Mouse (Mus musculus): Measurements from ENCODE around the gene Sectm1a. TPM values are rescaled to one million over a fixed set of nuclear protein-coding genes. Genes with fewer than 3 reads are reported as not detected.

The Sectm1a gene
- total and polyA plus RNA-seq, 2 experiments from 2014 or later, result not detected

DNA sequence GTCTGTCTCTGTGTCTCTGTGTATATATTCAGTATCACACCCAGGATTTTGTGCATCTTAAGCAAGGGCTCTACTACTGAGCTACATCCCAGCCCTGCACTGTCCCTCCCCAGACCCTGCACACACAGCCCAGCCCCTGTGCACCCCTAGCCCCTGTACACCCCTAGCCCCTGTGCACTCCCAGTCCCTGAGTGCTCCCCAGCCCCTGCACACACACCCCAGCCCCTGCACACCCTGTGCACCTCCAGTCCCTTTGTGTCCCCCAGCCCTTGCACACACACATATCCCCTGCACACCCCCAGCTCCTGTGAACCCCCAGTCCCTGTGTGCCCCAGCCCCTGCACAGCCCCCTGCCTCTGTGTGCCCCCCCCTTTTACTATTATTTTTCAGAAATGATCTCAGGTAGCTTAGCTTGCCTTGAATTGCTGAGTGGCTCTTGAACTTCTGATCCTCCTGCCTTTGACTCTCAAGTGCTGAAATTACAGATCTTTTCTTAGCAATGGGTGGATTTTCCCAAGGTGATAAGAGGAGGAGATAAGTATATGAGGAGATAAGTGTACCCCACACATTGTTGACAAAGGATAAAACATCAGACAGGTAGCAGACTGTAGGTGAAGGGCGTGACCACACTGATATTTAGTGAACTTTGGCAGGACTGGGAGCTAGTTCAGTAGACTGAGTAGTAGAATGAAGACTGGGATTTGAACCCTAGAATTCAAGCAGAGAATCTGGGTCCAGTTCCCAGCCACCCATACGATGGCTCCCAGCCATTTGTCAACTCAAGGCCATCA is 8.9 kb upstream of the Sectm1a start:
- WGBS, result 93% methylated on average over 2 of the region's 2 CpGs
- Histone ChIP-seq H3K9ac (no peak overlapping the region), H3K4me1 (ENCODE audit: insufficient read depth) (no peaks in the 10 kb centered on the region), H3K36me3 (ENCODE audit: insufficient read depth) (no peaks in the 10 kb centered on the region), H3K4me2 (ENCODE audit: low read depth) (no peak overlapping the region), H3K9me3 (ENCODE audit: low read length) (no peaks in the 10 kb centered on the region), H3K27ac (ENCODE audit: low read depth, low read length) (no peak overlapping the region), H3K4me3 (ENCODE audit: low read depth, low read length) (no peak overlapping the region), H3K27me3 (ENCODE audit: insufficient read depth, low read length) (no peaks in the 10 kb centered on the region)
- no peak for ATAC-seq
- DNase-seq, result no peak
- TF ChIP-seq CTCF (IDR thresholded peaks at IDR 0.05; ENCODE audit: low read depth), result no peak

DNA sequence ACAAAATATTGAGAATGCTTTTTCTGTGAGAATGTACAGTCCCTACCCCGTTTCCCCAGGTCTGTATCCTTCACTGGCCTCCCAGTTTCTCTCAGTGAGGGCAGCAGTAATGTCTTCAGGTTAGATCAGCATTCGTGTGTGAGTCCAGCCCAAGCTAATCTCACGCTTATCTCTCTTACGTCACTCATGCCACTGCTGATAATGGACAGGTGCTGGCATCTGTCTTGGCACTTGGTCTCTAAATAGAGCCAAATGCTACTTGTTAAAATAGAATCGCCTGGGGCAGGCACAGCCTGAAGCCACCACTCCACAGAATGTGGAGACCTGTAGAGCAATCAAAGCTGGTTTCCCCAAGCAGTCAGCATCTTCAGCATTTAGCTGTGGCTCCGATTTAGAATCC is 8.0 kb upstream of the Sectm1a start:
- Histone ChIP-seq H3K36me3 (ENCODE audit: insufficient read depth) (no peaks in the 10 kb centered on the region), H3K9me3 (ENCODE audit: low read length) (no peaks in the 10 kb centered on the region), H3K27me3 (ENCODE audit: insufficient read depth, low read length) (no peaks in the 10 kb centered on the region), H3K9ac (no peak overlapping the region), H3K4me2 (ENCODE audit: low read depth) (no peak overlapping the region), H3K4me3 (ENCODE audit: low read depth, low read length) (no peak overlapping the region), H3K27ac (ENCODE audit: low read depth, low read length) (no peak overlapping the region), H3K4me1 (ENCODE audit: insufficient read depth) (no peaks in the 10 kb centered on the region)
- WGBS, result 74% methylated on average over 6 of the region's 6 CpGs
- TF ChIP-seq CTCF (IDR thresholded peaks at IDR 0.05; ENCODE audit: low read depth), result no peak
- DNase-seq (no peak), ATAC-seq (no peak)

DNA sequence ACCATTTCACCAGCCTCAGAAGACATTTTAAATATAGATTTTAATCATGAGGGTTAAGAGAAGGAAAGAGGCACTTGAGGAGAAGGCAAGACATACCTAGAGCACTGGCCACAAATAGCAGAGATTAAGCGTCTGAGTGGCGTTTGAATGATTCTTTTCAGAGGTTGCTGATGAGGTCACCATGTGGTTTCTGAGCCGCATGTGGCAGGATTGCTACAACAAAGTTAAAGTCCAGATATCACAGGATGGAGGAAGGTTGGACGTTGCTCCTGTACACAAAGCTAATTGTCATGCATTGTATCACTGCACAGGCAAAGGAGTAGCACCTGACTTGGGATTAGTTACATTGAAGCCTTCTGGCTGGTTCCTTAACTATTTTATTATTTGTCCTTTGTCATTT is 5.3 kb upstream of the Sectm1a start:
- H3K27ac ChIP-seq (ENCODE audit: low read depth, low read length), result no peak overlapping the region
- H3K36me3 ChIP-seq (ENCODE audit: insufficient read depth), result no peaks in the 10 kb centered on the region
- DNase-seq (no peak), ATAC-seq (no peak)
- 41% methylated on average over 4 of the region's 4 CpGs for WGBS
- no peak overlapping the region for H3K4me2 ChIP-seq (ENCODE audit: low read depth)
- H3K27me3 ChIP-seq (ENCODE audit: insufficient read depth, low read length), result no peaks in the 10 kb centered on the region
- TF ChIP-seq CTCF (IDR thresholded peaks at IDR 0.05; ENCODE audit: low read depth), result no peak
- no peaks in the 10 kb centered on the region for H3K4me1 ChIP-seq (ENCODE audit: insufficient read depth)
- no peak overlapping the region for H3K9ac ChIP-seq
- H3K4me3 ChIP-seq (ENCODE audit: low read depth, low read length), result no peak overlapping the region
- no peaks in the 10 kb centered on the region for H3K9me3 ChIP-seq (ENCODE audit: low read length)

DNA sequence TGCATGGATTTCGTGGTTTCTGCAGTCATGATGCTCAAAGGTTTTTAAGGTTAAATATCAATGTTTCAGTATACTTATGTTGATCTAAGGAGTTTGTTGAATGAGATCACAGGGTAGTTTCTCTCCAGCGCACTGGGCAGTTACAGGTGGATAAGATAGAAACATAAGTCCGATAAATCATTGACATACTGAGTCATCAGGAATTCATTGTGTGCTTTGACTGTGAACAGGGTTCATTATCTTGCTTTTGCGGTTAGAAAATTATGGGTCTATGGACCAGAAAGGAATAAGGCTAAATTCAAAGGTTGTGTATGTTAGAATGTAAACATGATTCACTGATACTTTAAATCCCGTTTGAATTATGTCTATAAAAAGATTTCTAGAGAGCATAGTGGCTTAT is 4.2 kb upstream of the Sectm1a start:
- Histone ChIP-seq H3K4me1 (ENCODE audit: insufficient read depth) (no peaks in the 10 kb centered on the region), H3K4me3 (ENCODE audit: low read depth, low read length) (no peak overlapping the region), H3K9ac (no peak overlapping the region), H3K36me3 (ENCODE audit: insufficient read depth) (no peaks in the 10 kb centered on the region), H3K9me3 (ENCODE audit: low read length) (no peaks in the 10 kb centered on the region), H3K27ac (ENCODE audit: low read depth, low read length) (no peak overlapping the region), H3K4me2 (ENCODE audit: low read depth) (no peak overlapping the region), H3K27me3 (ENCODE audit: insufficient read depth, low read length) (no peaks in the 10 kb centered on the region)
- no peak for ATAC-seq
- no peak for TF ChIP-seq CTCF (IDR thresholded peaks at IDR 0.05; ENCODE audit: low read depth)
- 75% methylated on average over 5 of the region's 5 CpGs for WGBS
- no peak for DNase-seq

DNA sequence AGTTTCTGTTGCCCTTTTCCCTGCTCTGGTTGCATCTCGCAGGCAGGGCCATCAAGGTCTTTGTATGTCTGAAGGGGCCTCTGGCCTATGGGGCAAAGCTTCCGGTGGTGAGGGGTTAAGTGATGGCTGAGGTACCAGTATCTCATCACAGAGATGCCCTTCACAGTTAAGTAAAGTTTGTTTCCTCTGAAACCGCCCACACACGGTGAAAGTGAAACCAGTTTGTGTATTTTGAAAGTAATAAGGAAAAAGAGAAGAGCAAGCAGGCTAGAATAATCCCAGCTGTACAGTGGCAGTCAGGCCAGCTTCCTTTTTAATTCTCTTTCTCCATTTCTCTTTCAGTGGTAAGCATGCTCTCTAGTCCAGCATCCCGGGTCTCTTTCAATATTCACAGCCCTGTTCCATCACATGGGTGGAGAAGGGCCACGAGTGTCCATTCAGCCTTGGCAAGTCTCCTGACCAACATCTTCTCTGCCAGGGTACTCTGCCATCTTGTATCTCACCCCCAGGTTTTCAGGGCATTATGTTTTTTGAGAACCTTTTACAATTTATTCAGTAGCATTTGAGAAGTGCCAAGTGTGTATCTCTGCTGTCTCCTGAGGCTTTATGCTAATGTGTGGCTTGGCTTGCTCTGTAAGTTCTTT is 2.0 kb upstream of the Sectm1a start:
- 74% methylated on average over 6 of the region's 6 CpGs for WGBS
- no peak overlapping the region for H3K9ac ChIP-seq

DNA sequence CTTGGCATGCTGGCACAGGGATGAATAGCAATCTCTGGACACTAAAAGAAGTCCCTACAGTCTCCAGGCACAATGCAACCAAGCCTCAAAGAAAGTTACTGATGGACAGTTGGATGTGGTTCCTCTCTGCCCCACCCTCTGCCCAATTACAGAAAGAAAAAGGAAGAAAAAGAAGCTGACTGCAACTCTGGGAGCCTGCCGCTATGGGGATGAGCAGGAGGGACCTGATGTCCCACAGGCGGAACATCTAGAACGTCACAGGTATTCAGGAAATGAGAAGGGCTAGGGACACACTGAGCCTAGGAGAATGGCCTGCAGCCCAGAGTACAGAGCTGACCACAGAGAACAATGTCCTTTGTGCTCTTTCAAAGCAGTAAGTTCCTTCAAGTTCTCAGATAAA is 1.2 kb upstream of the Sectm1a start:
- DNase-seq, result no peak
- 85% methylated on average over 3 of the region's 3 CpGs for WGBS

More for the DNA sequence above, 2.0 kb upstream of the Sectm1a start:
- no peaks in the 10 kb centered on the region for H3K36me3 ChIP-seq (ENCODE audit: insufficient read depth)
- no peaks in the 10 kb centered on the region for H3K9me3 ChIP-seq (ENCODE audit: low read length)
- H3K27ac ChIP-seq (ENCODE audit: low read depth, low read length), result no peak overlapping the region
- TF ChIP-seq CTCF (IDR thresholded peaks at IDR 0.05; ENCODE audit: low read depth), result no peak
- no peaks in the 10 kb centered on the region for H3K4me1 ChIP-seq (ENCODE audit: insufficient read depth)
- H3K27me3 ChIP-seq (ENCODE audit: insufficient read depth, low read length), result no peaks in the 10 kb centered on the region
- H3K4me3 ChIP-seq (ENCODE audit: low read depth, low read length), result no peak overlapping the region
- no peak for ATAC-seq
- no peak overlapping the region for H3K4me2 ChIP-seq (ENCODE audit: low read depth)
- DNase-seq, result no peak

DNA sequence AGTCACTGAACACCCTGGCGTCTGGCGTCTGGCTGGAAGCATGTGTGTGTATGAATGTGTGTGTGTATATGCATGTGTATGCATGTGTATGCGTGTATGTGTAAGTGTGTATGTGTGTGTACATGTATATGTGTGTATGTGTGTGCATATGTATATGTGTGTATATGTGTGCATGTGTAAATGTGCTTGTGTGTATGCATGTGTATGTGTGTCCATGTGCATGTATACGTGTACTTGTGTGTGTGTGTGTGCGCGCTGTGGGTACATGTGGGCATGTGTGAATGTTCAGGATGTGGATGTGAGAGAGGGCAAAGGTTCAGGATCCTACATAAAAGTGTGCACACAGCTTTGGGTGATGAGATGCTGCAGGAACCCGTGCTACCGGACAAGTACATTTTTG is 690 bp downstream of the Sectm1a start:
- no peaks in the 10 kb centered on the region for H3K4me1 ChIP-seq (ENCODE audit: insufficient read depth)
- no peaks in the 10 kb centered on the region for H3K27me3 ChIP-seq (ENCODE audit: insufficient read depth, low read length)
- 92% methylated on average over 8 of the region's 8 CpGs for WGBS
- H3K4me3 ChIP-seq (ENCODE audit: low read depth, low read length), result no peak overlapping the region
- DNase-seq (no peak), ATAC-seq (no peak)
- no peak for TF ChIP-seq CTCF (IDR thresholded peaks at IDR 0.05; ENCODE audit: low read depth)
- no peaks in the 10 kb centered on the region for H3K9me3 ChIP-seq (ENCODE audit: low read length)
- H3K36me3 ChIP-seq (ENCODE audit: insufficient read depth), result no peaks in the 10 kb centered on the region
- no peak overlapping the region for H3K9ac ChIP-seq
- H3K27ac ChIP-seq (ENCODE audit: low read depth, low read length), result no peak overlapping the region
- H3K4me2 ChIP-seq (ENCODE audit: low read depth), result no peak overlapping the region

More for the DNA sequence above, 1.2 kb upstream of the Sectm1a start:
- H3K4me2 ChIP-seq (ENCODE audit: low read depth), result no peak overlapping the region
- no peaks in the 10 kb centered on the region for H3K27me3 ChIP-seq (ENCODE audit: insufficient read depth, low read length)
- TF ChIP-seq CTCF (IDR thresholded peaks at IDR 0.05; ENCODE audit: low read depth), result no peak
- H3K4me1 ChIP-seq (ENCODE audit: insufficient read depth), result no peaks in the 10 kb centered on the region
- no peak overlapping the region for H3K4me3 ChIP-seq (ENCODE audit: low read depth, low read length)
- no peak for ATAC-seq
- no peaks in the 10 kb centered on the region for H3K36me3 ChIP-seq (ENCODE audit: insufficient read depth)
- H3K9me3 ChIP-seq (ENCODE audit: low read length), result no peaks in the 10 kb centered on the region
- H3K27ac ChIP-seq (ENCODE audit: low read depth, low read length), result no peak overlapping the region
- no peak overlapping the region for H3K9ac ChIP-seq

Measured in forebrain, postnatal 0 days (tissue).